In the genomic region with DNA sequence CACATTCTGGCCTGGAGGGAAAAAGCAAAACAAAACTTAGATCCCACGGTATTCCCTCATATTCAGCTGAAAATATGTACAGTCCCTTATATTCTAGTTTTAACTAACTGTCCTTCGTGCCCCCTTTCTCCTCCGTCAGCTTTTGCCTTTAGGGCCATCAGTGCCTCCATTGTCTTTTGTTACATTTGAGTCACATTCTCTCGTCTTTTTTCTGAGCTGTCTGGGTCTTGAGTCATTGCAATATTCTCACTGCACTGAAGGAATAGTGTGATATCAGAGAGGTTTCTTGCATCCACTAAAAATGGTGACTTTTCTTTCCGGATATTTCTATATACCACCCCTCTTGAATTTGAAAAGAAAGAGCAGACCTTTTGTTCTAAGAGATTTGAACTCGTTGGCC, we compare ENCODE assay signal across 10 mouse cellular contexts. TPM values are rescaled to one million over a fixed set of nuclear protein-coding genes. Genes with fewer than 3 reads are reported as not detected.
A peak's percentile ranks its signal among the peaks of the same experiment; 100 is the strongest.
DNase-seq lines count a peak whose midpoint lies in the region; ATAC-seq and TF ChIP-seq lines count a peak whose summit lies in the region.
"Had no signal": no experiment of that assay in that cellular context is flagged by ENCODE, and none has a peak within 500 bp of the region (broad histone marks: within the 10 kb centered on the region; RNA-seq: fewer than 3 reads in every experiment).

No protein-coding gene starts in this region.

- 45% methylated on average over 6 of the region's 6 CpGs for WGBS in neural tube, embryonic 11.5 days
- WGBS in limb, embryonic 11.5 days: 75% methylated on average over 6 of the region's 6 CpGs

- H3K27ac ChIP-seq in gastrocnemius, adult 2 months: peak overlapping the region; percentile 100
- H3K27ac ChIP-seq in neural tube, embryonic 11.5 days (ENCODE audit: low read depth, low read length): no peak overlapping the region
- no peak overlapping the region for H3K27ac ChIP-seq in limb, embryonic 11.5 days (replicated peaks; ENCODE audit: low read depth, low read length)

- peak overlapping the region; percentile 79 for H3K4me3 ChIP-seq in gastrocnemius, adult 2 months
- H3K4me3 ChIP-seq in neural tube, embryonic 11.5 days (ENCODE audit: low read depth, low read length): peak overlapping the region; percentile 87; the same call in 1 of the 2 replicates
- H3K4me3 ChIP-seq in limb, embryonic 11.5 days (ENCODE audit: low read depth, low read length): no peak overlapping the region

- intact Hi-C loops in gastrocnemius, adult 2 months (cut with DNase I): loop anchor here (5.0 kb wide), 2 partner anchors 36 to 44 kb away; no protein-coding TSS in a partner anchor

- TF ChIP-seq CTCF in gastrocnemius, adult 2 months (IDR thresholded peaks at IDR 0.05): no peak

- H3K4me2 ChIP-seq in neural tube, embryonic 11.5 days (ENCODE audit: low read depth): peak overlapping the region; percentile 66
- H3K4me2 ChIP-seq in limb, embryonic 11.5 days (ENCODE audit: low read depth, severe bottlenecking): peak overlapping the region; percentile 64; the same call in 1 of the 2 replicates

- ATAC-seq in neural tube, embryonic 11.5 days (ENCODE audit: insufficient read depth, low FRiP score, low TSS enrichment): no peak
- no peak for ATAC-seq in limb, embryonic 11.5 days (ENCODE audit: insufficient number of reproducible peaks, low FRiP score, low TSS enrichment, low read depth)

- H3K9ac ChIP-seq in neural tube, embryonic 11.5 days (ENCODE audit: low read length): no peak overlapping the region
- no peak overlapping the region for H3K9ac ChIP-seq in limb, embryonic 11.5 days (ENCODE audit: low read length)

- H3K27me3 ChIP-seq in neural tube, embryonic 11.5 days (ENCODE audit: control insufficient read depth, insufficient read depth, low read length): no peaks in the 10 kb centered on the region
- 0 out of 2 replicates have a peak, but pooled peaks cover 2% of the 10 kb centered on the region for H3K27me3 ChIP-seq in limb, embryonic 11.5 days (ENCODE audit: control insufficient read depth, insufficient read depth, low read length)

- no peak for DNase-seq in gastrocnemius, adult 2 months
- DNase-seq in gastrocnemius, postnatal 4 days (ENCODE audit: low spot score in 2 of 2): no peak
- no peak for DNase-seq in neural tube, embryonic 11.5 days (ENCODE audit: low spot score)
- DNase-seq in neural tube, embryonic 10.5 days (ENCODE audit: extremely low spot score, low spot score): no peak
- no peak for DNase-seq in limb, embryonic 11.5 days (ENCODE audit: low spot score)
- DNase-seq in adrenal gland, postnatal 4 days (ENCODE audit: low spot score in 2 of 2): no peak
- DNase-seq in right cerebral cortex, adult 18-20 months: no peak
- DNase-seq in Muller cell, postnatal 12 days (ENCODE audit: inconsistent ontology term): no peak
- DNase-seq: adrenal gland, adult 8-10 months had no signal

- H3K36me3 ChIP-seq in neural tube, embryonic 11.5 days (ENCODE audit: control insufficient read depth, insufficient read depth, low read length): no peaks in the 10 kb centered on the region
- no peaks in the 10 kb centered on the region for H3K36me3 ChIP-seq in limb, embryonic 11.5 days (ENCODE audit: control insufficient read depth, insufficient read depth, low read length)

- H3K4me1 ChIP-seq in neural tube, embryonic 11.5 days (ENCODE audit: control insufficient read depth, insufficient read depth, low read length): peaks cover 12% of the 10 kb centered on the region
- peaks cover 10% of the 10 kb centered on the region for H3K4me1 ChIP-seq in limb, embryonic 11.5 days (ENCODE audit: control insufficient read depth, insufficient read depth, low read length)

- no peaks in the 10 kb centered on the region for H3K9me3 ChIP-seq in neural tube, embryonic 11.5 days (ENCODE audit: control insufficient read depth, low read length)
- H3K9me3 ChIP-seq in limb, embryonic 11.5 days (ENCODE audit: control insufficient read depth, low read length): no peaks in the 10 kb centered on the region

RNA-seq across cellular contexts. Expression of gene Bmpr1a, which starts 0.6 kb away (rescaled TPM):
- total RNA-seq in gastrocnemius, adult 2 months (2021): 10 to 100 TPM; 49.4 to 54.1 TPM
- total RNA-seq in gastrocnemius, postnatal 4 days (2021): 100 to 1,000 TPM in 1 of 2 experiments, 10 to 100 TPM in 1; 99.6 to 112 TPM
- 51.4 and 54.9 TPM in 2 replicates for polyA plus RNA-seq in neural tube, embryonic 11.5 days (2014; fragmentation: Nextera tagmentation; extraction: Ambion mirVana)
- polyA plus RNA-seq in limb, embryonic 11.5 days (2014; fragmentation: Nextera tagmentation; extraction: Ambion mirVana): 67.2 and 74.5 TPM in 2 replicates
- total RNA-seq in adrenal gland, postnatal 4 days (2021): 10 to 100 TPM; 79.7 to 81.9 TPM

RNA-seq across cellular contexts. Expression of gene 9230112D13Rik, which starts 18.8 kb away (rescaled TPM):
- not detected for total RNA-seq in gastrocnemius, adult 2 months (2021)
- not detected for total RNA-seq in gastrocnemius, postnatal 4 days (2021)
- polyA plus RNA-seq in neural tube, embryonic 11.5 days (2014; fragmentation: Nextera tagmentation; extraction: Ambion mirVana): not detected in 2 replicates
- polyA plus RNA-seq in limb, embryonic 11.5 days (2014; fragmentation: Nextera tagmentation; extraction: Ambion mirVana): not detected in 2 replicates
- not detected for total RNA-seq in adrenal gland, postnatal 4 days (2021)
- total RNA-seq: adrenal gland, adult 8-10 months; layer of hippocampus, postnatal 14 days had no signal
